Mouse (Mus musculus) kidney, adult 8-10 months (tissue): ENCODE measurements at regions not wholly inside any gene's neighbourhood (a gene's known extent, or its start where the extent isn't known, plus 50 kb on each side); places are given as distances from the start of the nearest gene placed in this dataset.

Experiments
- DNase-seq, 2 experiments: peaks; one replicate each; pipeline ENCODE4 v3.0.0; 2022

GRCm38 (mm10) chr1:52397460-52397859, 103.0 kb downstream of the Nab1 start:
- no peak for DNase-seq

- no peak for DNase-seq
These were observed 107.5 kb downstream of the Nab1 start for GRCm38 (mm10) chr1:52392933-52393332.

GRCm38 (mm10) chr1:52388836-52389235, 111.6 kb downstream of the Nab1 start:
- DNase-seq: no peak

- DNase-seq: no peak
These were observed 112.4 kb downstream of the Nab1 start for GRCm38 (mm10) chr1:52388118-52388517.

GRCm38 (mm10) chr1:52387062-52387461, 113.4 kb downstream of the Nab1 start:
- no peak for DNase-seq

- no peak for DNase-seq
These were observed 125.2 kb downstream of the Nab1 start for GRCm38 (mm10) chr1:52375320-52375719.

- DNase-seq: no peak
These were observed 125.8 kb downstream of the Nab1 start for GRCm38 (mm10) chr1:52374666-52375065.

GRCm38 (mm10) chr1:52373817-52374216, 126.7 kb downstream of the Nab1 start:
- no peak for DNase-seq

GRCm38 (mm10) chr1:52366386-52366785, 133.4 kb upstream of the Gls start:
- no peak for DNase-seq

- no peak for DNase-seq
These were observed 130.6 kb upstream of the Gls start for GRCm38 (mm10) chr1:52363625-52364024.

- DNase-seq: no peak
These were observed 129.9 kb upstream of the Gls start for GRCm38 (mm10) chr1:52362976-52363375.

- peak; percentile 14 to 16 for DNase-seq
These were observed 121.1 kb upstream of the Gls start for GRCm38 (mm10) chr1:52354041-52354582.

GRCm38 (mm10) chr1:52342127-52342526, 109.1 kb upstream of the Gls start:
- DNase-seq: no peak

GRCm38 (mm10) chr1:52338704-52339103, 105.7 kb upstream of the Gls start:
- no peak for DNase-seq

GRCm38 (mm10) chr1:52338243-52338642, 105.2 kb upstream of the Gls start:
- peak; percentile 15 to 25 for DNase-seq

GRCm38 (mm10) chr1:52336696-52337095, 103.7 kb upstream of the Gls start:
- DNase-seq: no peak

- no peak for DNase-seq
These were observed 99.0 kb upstream of the Gls start for GRCm38 (mm10) chr1:52332013-52332412.

GRCm38 (mm10) chr1:52331442-52331841, 98.4 kb upstream of the Gls start:
- no peak for DNase-seq

- no peak for DNase-seq
These were observed 97.5 kb upstream of the Gls start for GRCm38 (mm10) chr1:52330496-52330895.

- DNase-seq: no peak
These were observed 95.5 kb upstream of the Gls start for GRCm38 (mm10) chr1:52328507-52328906.

- DNase-seq: no peak
These were observed 91.3 kb upstream of the Gls start for GRCm38 (mm10) chr1:52324356-52324755.

- DNase-seq: no peak
These were observed 79.1 kb upstream of the Gls start for GRCm38 (mm10) chr1:52312076-52312633.

GRCm38 (mm10) chr1:52306892-52307291, 73.9 kb upstream of the Gls start:
- DNase-seq: peak in 1 of 2 experiments; percentile 48

GRCm38 (mm10) chr1:52305679-52306632, 72.9 kb upstream of the Gls start:
- no peak for DNase-seq
